Mouse (Mus musculus): ENCODE data around the gene Ctdsp2. TPM values are rescaled to one million over a fixed set of nuclear protein-coding genes. Genes with fewer than 3 reads are reported as not detected.

Ctdsp2 gene
- polyA plus RNA-seq, 1 experiment from 2014 or later: 26.0 TPM

- no peak overlapping the region for H3K27ac ChIP-seq (replicated peaks)
- WGBS: 77% methylated on average over 12 of the region's 12 CpGs
These were observed 59.1 kb downstream of the Ctdsp2 start for GRCm38 (mm10) chr10:127037641-127038040.

GRCm38 (mm10) chr10:127040569-127041214, 62.2 kb downstream of the Ctdsp2 start:
- H3K4me2 ChIP-seq (replicated peaks): peak overlapping the region; percentile 99
- H3K36me3 ChIP-seq: peaks cover 4% of the 10 kb centered on the region; the same call in 1 of the 2 replicates
- no peaks in the 10 kb centered on the region for H3K9me3 ChIP-seq
- H3K9ac ChIP-seq (replicated peaks): peak overlapping the region; percentile 79
- no peak overlapping the region for H3K27ac ChIP-seq (replicated peaks)
- H3K4me1 ChIP-seq: peaks cover 15% of the 10 kb centered on the region
- under 1% methylated on average over 20 of the region's 20 CpGs for WGBS
- no peak; the same call in 1 of the 2 replicates for ATAC-seq (replicated peaks)
- H3K27me3 ChIP-seq: no peaks in the 10 kb centered on the region; the same call in 1 of the 2 replicates
- peak overlapping the region; percentile 85 for H3K4me3 ChIP-seq

More at GRCm38 (mm10) chr10:127037641-127038040, 59.1 kb downstream of the Ctdsp2 start:
- H3K36me3 ChIP-seq: no peaks in the 10 kb centered on the region
- H3K27me3 ChIP-seq: no peaks in the 10 kb centered on the region; the same call in 1 of the 2 replicates
- no peak for ATAC-seq (replicated peaks)
- no peaks in the 10 kb centered on the region for H3K9me3 ChIP-seq
- H3K9ac ChIP-seq (replicated peaks): no peak overlapping the region
- no peak overlapping the region for H3K4me2 ChIP-seq (replicated peaks)
- peaks cover 13% of the 10 kb centered on the region for H3K4me1 ChIP-seq
- no peak overlapping the region for H3K4me3 ChIP-seq

GRCm38 (mm10) chr10:127041274-127041766, 62.8 kb downstream of the Ctdsp2 start, which contains the start of the genes Mettl1 and Eef1akmt3:
Gene Mettl1 (plus strand): TSS chr10:127041414.
Gene Eef1akmt3 (minus strand): TSS chr10:127041513.
- Histone ChIP-seq H3K9me3 (no peaks in the 10 kb centered on the region), H3K9ac (replicated peaks) (peak within 1 kb of the TSS; percentile 79), H3K36me3 (peaks cover 4% of the 10 kb centered on the region; the same call in 1 of the 2 replicates), H3K4me1 (peaks cover 15% of the 10 kb centered on the region), H3K4me2 (replicated peaks) (peak within 1 kb of the TSS; percentile 99), H3K4me3 (peak within 1 kb of the TSS; percentile 85), H3K27ac (replicated peaks) (no peak within 1 kb of the TSS), H3K27me3 (no peaks in the 10 kb centered on the region; the same call in 1 of the 2 replicates)
- ATAC-seq (replicated peaks): peak; percentile 75
- WGBS: under 1% methylated on average over 28 of the region's 28 CpGs

- Histone ChIP-seq H3K9ac (replicated peaks) (peak overlapping the region; percentile 79), H3K27ac (replicated peaks) (no peak overlapping the region), H3K36me3 (peaks cover 4% of the 10 kb centered on the region; the same call in 1 of the 2 replicates)
These were observed 63.3 kb downstream of the Ctdsp2 start for GRCm38 (mm10) chr10:127041774-127042338.

GRCm38 (mm10) chr10:127042468-127043115, 64.1 kb downstream of the Ctdsp2 start:
- Histone ChIP-seq H3K4me3 (peak overlapping the region; percentile 85), H3K4me2 (replicated peaks) (peak overlapping the region; percentile 99), H3K36me3 (peaks cover 4% of the 10 kb centered on the region; the same call in 1 of the 2 replicates), H3K9me3 (no peaks in the 10 kb centered on the region), H3K27me3 (peaks cover under 1% of the 10 kb centered on the region; the same call in 1 of the 2 replicates), H3K27ac (replicated peaks) (no peak overlapping the region), H3K9ac (replicated peaks) (peak overlapping the region; percentile 79), H3K4me1 (peaks cover 15% of the 10 kb centered on the region)
- ATAC-seq (replicated peaks): no peak
- WGBS: 18% methylated on average over 5 of the region's 5 CpGs

More at GRCm38 (mm10) chr10:127041774-127042338, 63.3 kb downstream of the Ctdsp2 start:
- under 1% methylated on average over 44 of the region's 44 CpGs for WGBS
- peaks cover 15% of the 10 kb centered on the region for H3K4me1 ChIP-seq
- peak; percentile 90 for ATAC-seq (replicated peaks)
- no peaks in the 10 kb centered on the region; the same call in 1 of the 2 replicates for H3K27me3 ChIP-seq
- H3K4me3 ChIP-seq: peak overlapping the region; percentile 85
- H3K4me2 ChIP-seq (replicated peaks): peak overlapping the region; percentile 99
- H3K9me3 ChIP-seq: no peaks in the 10 kb centered on the region

- Histone ChIP-seq H3K9ac (replicated peaks) (no peak overlapping the region), H3K27me3 (peaks cover 6% of the 10 kb centered on the region), H3K4me1 (peaks cover 15% of the 10 kb centered on the region), H3K36me3 (peaks cover 4% of the 10 kb centered on the region; the same call in 1 of the 2 replicates), H3K9me3 (no peaks in the 10 kb centered on the region), H3K27ac (replicated peaks) (no peak overlapping the region), H3K4me2 (replicated peaks) (no peak overlapping the region), H3K4me3 (no peak overlapping the region)
- 81% methylated on average over 6 of the region's 6 CpGs for WGBS
- no peak for ATAC-seq (replicated peaks)
These were observed 64.7 kb downstream of the Ctdsp2 start for GRCm38 (mm10) chr10:127043187-127043586.

- H3K4me2 ChIP-seq (replicated peaks): no peak within 1 kb of the TSS
- WGBS: 28% methylated on average over 5 of the region's 5 CpGs
- peaks cover 9% of the 10 kb centered on the region; the same call in 1 of the 2 replicates for H3K36me3 ChIP-seq
- ATAC-seq (replicated peaks): no peak
- H3K4me3 ChIP-seq: no peak within 1 kb of the TSS
- H3K4me1 ChIP-seq: peaks cover 5% of the 10 kb centered on the region; the same call in 1 of the 2 replicates
- H3K27ac ChIP-seq (replicated peaks): no peak within 1 kb of the TSS
- peaks cover 41% of the 10 kb centered on the region for H3K27me3 ChIP-seq
- H3K9ac ChIP-seq (replicated peaks): no peak within 1 kb of the TSS
- no peaks in the 10 kb centered on the region for H3K9me3 ChIP-seq
These were observed 69.4 kb downstream of the Ctdsp2 start, which contains the start of gene Cyp27b1 for GRCm38 (mm10) chr10:127047954-127048353. Gene Cyp27b1 (plus strand): TSS chr10:127048250.

- Histone ChIP-seq H3K27me3 (peaks cover 41% of the 10 kb centered on the region), H3K27ac (replicated peaks) (no peak overlapping the region), H3K9me3 (no peaks in the 10 kb centered on the region), H3K9ac (replicated peaks) (no peak overlapping the region), H3K4me1 (peaks cover 5% of the 10 kb centered on the region; the same call in 1 of the 2 replicates), H3K36me3 (peaks cover 11% of the 10 kb centered on the region; the same call in 1 of the 2 replicates), H3K4me3 (no peak overlapping the region), H3K4me2 (replicated peaks) (no peak overlapping the region)
- no peak for ATAC-seq (replicated peaks)
- 3% methylated on average over 35 of the region's 35 CpGs for WGBS
These were observed 70.3 kb downstream of the Ctdsp2 start for GRCm38 (mm10) chr10:127048608-127049394.

MicroRNAs encoded within 50 kb of the gene (microRNA counts, 519-probe panel; counts per million panel counts)
- microRNA mmu-miR-26a (2,488 counts per million, percentile 52 among the panel's probes with 10 or more counts), microRNA mmu-miR-546 (not detected)

Small RNAs within 50 kb of the gene (microRNA-seq; reads per million reads assigned to microRNA genes)
- 28.6 reads per million, percentile 37 among the genes with 10 or more reads in this experiment for gene Mir26a-2
- 1.5 reads per million for gene Mir546

Other genes with a start within 250 kb of the Ctdsp2 start
- gene Atp23, start 77.4 kb upstream of the Ctdsp2 start, polyA plus RNA-seq (2015; fragmentation: Nextera tagmentation; extraction: Ambion mirVana): 9.2 and 11.9 TPM in 2 replicates
- gene Avil, start 22.0 kb downstream of the Ctdsp2 start, polyA plus RNA-seq (2015; fragmentation: Nextera tagmentation; extraction: Ambion mirVana): 0.26 and 0.45 TPM in 2 replicates
- gene Tsfm, start 52.1 kb downstream of the Ctdsp2 start, polyA plus RNA-seq (2015; fragmentation: Nextera tagmentation; extraction: Ambion mirVana): 67.3 and 70.6 TPM in 2 replicates
- 20.6 and 22.7 TPM in 2 replicates for gene Mettl1, start 62.7 kb downstream of the Ctdsp2 start, polyA plus RNA-seq (2015; fragmentation: Nextera tagmentation; extraction: Ambion mirVana)
- gene Eef1akmt3, start 62.8 kb downstream of the Ctdsp2 start, polyA plus RNA-seq (2015; fragmentation: Nextera tagmentation; extraction: Ambion mirVana): 0.14 and 0.28 TPM in 2 replicates
- gene Cyp27b1, start 69.5 kb downstream of the Ctdsp2 start, polyA plus RNA-seq (2015; fragmentation: Nextera tagmentation; extraction: Ambion mirVana): 0.11 and 0.15 TPM in 2 replicates
- gene March9, start 81.5 kb downstream of the Ctdsp2 start, polyA plus RNA-seq (2015; fragmentation: Nextera tagmentation; extraction: Ambion mirVana): 5.6 and 7.0 TPM in 2 replicates
- gene Cdk4, start 84.8 kb downstream of the Ctdsp2 start, polyA plus RNA-seq (2015; fragmentation: Nextera tagmentation; extraction: Ambion mirVana): 1,729 and 1,809 TPM in 2 replicates
- 118 and 122 TPM in 2 replicates for gene Tspan31, start 91.5 kb downstream of the Ctdsp2 start, polyA plus RNA-seq (2015; fragmentation: Nextera tagmentation; extraction: Ambion mirVana)
- 2.9 and 3.0 TPM in 2 replicates for gene Agap2, start 96.6 kb downstream of the Ctdsp2 start, polyA plus RNA-seq (2015; fragmentation: Nextera tagmentation; extraction: Ambion mirVana)
- gene Os9, start 142.4 kb downstream of the Ctdsp2 start, polyA plus RNA-seq (2015; fragmentation: Nextera tagmentation; extraction: Ambion mirVana): 110 and 117 TPM in 2 replicates
- 35.1 and 36.7 TPM in 2 replicates for gene B4galnt1, start 186.5 kb downstream of the Ctdsp2 start, polyA plus RNA-seq (2015; fragmentation: Nextera tagmentation; extraction: Ambion mirVana)
- 1.4 and 2.1 TPM in 2 replicates for gene Slc26a10, start 201.9 kb downstream of the Ctdsp2 start, polyA plus RNA-seq (2015; fragmentation: Nextera tagmentation; extraction: Ambion mirVana)
- 31.4 and 32.3 TPM in 2 replicates for gene Arhgef25, start 211.4 kb downstream of the Ctdsp2 start, polyA plus RNA-seq (2015; fragmentation: Nextera tagmentation; extraction: Ambion mirVana)
- 211 and 222 TPM in 2 replicates for gene Dtx3, start 217.0 kb downstream of the Ctdsp2 start, polyA plus RNA-seq (2015; fragmentation: Nextera tagmentation; extraction: Ambion mirVana)
- 24.9 and 26.1 TPM in 2 replicates for gene Pip4k2c, start 232.9 kb downstream of the Ctdsp2 start, polyA plus RNA-seq (2015; fragmentation: Nextera tagmentation; extraction: Ambion mirVana)

Measured in forebrain, embryonic 15.5 days (tissue).